Mouse (Mus musculus) G1E (cell line): ENCODE data around the gene Slc16a12.
"Not testable (repeated sequence)": the region's sequence is repeated elsewhere in the genome, so short reads cannot be mapped to it uniquely, and the experiment has no call there.

Experiments used
- CTCF ChIP-seq: IDR thresholded peaks from 2 replicates; pipeline ENCODE4 v1.5.1; 2012; ENCODE audit warnings: low read depth, low read length, inconsistent platforms, mixed read lengths
- GATA1 ChIP-seq: IDR thresholded peaks from 2 replicates; pipeline ENCODE4 v1.6.1; 2012; ENCODE audit warnings: borderline replicate concordance, low read length, inconsistent platforms, mixed read lengths
- GATA2 ChIP-seq: IDR thresholded peaks from 2 replicates; pipeline ENCODE4 v1.6.1; 2012; ENCODE audit warnings: low read depth, low read length, inconsistent platforms, borderline replicate concordance
- POLR2AphosphoS5 ChIP-seq: IDR thresholded peaks from 2 replicates; pipeline ENCODE4 v1.6.1; 2012; ENCODE audit warnings: low read depth, low read length, inconsistent platforms; ENCODE audit not compliant: insufficient replicate concordance
- TAL1 ChIP-seq: conservative IDR thresholded peaks from 2 replicates; pipeline ENCODE4 v1.6.1; 2012; ENCODE audit warnings: low read depth, low read length, inconsistent platforms, mixed read lengths

DNA sequence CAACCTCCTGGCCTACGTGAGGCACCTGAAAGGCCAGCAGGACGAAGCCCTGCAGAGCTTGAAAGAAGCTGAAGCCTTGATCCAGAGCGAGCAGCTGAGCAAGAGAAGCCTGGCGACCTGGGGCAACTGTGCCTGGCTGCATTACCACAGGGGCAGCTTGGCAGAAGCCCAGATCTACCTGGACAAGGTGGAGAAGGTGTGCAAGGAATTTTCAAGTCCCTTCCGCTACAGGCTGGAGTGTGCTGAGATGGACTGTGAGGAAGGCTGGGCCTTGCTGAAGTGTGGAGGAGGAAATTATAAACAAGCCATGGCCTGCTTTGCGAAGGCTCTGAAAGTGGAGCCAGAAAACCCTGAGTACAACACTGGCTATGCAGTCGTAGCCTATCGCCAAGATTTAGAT lies 99.5 kb downstream of the Slc16a12 start:
- not testable (repeated sequence) for TF ChIP-seq POLR2AphosphoS5, CTCF, GATA2, GATA1, TAL1
